Mouse (Mus musculus) lung, adult 2 months (tissue): ENCODE measurements around the gene Anxa1. TPM values are rescaled to one million over a fixed set of nuclear protein-coding genes. Genes with fewer than 3 reads are reported as not detected.
A peak's percentile ranks its signal among the peaks of the same experiment; 100 is the strongest.

Source experiments
- DNase-seq: peaks from one replicate; pipeline ENCODE4 v3.0.0; 2022
- H3K4me1 ChIP-seq: fragments of 200-500 bp; 2 replicates; pipeline ENCODE4 v1.6.1; 2011; ENCODE audit warnings: low read length; ENCODE audit not compliant: control insufficient read depth, insufficient read depth
- H3K4me3 ChIP-seq: fragments of 200-500 bp; replicated peaks from 2 replicates; pipeline ENCODE3; 2011; ENCODE audit warnings: low read depth, mild to moderate bottlenecking, control low read depth, low read length; ENCODE audit errors: extremely low read depth
- CTCF ChIP-seq: fragments of 200-500 bp; IDR thresholded peaks from 2 replicates; pipeline ENCODE4 v1.5.1; 2011; ENCODE audit warnings: mild to moderate bottlenecking, low read length, control low read depth; ENCODE audit not compliant: insufficient read depth
- POLR2A ChIP-seq: fragments of 200-500 bp; IDR thresholded peaks from 2 replicates; pipeline ENCODE4 v1.6.1; 2011; ENCODE audit warnings: low read depth, mild to moderate bottlenecking, control low read depth, low read length, borderline replicate concordance; ENCODE audit errors: extremely low read depth
- WGBS: fragments of 180-500 bp; shearing (Covaris S2); methylation state at CpG from one replicate; pipeline ENCODE4 v1.1.7; 2018; 5-methylcytosine and 5-hydroxymethylcytosine counted together
- polyA plus RNA-seq: library from polyadenylated mRNA; depleted of rRNA; stranded (reverse); fragments of >200 nt; gene quantifications from 2 replicates; pipeline ENCODE4 v1.2.3, GENCODE M21; 2012; rRNA removed

Anxa1 gene
- polyA plus RNA-seq, 1 experiment: 47.8 TPM

GRCm38 (mm10) chr19:20344511-20345316 is 46.0 kb downstream of the Anxa1 start:
- no peak overlapping the region for H3K4me3 ChIP-seq
- peak; percentile 43; the same call in 1 of the 2 replicates for TF ChIP-seq CTCF
- no peak for TF ChIP-seq POLR2A
- DNase-seq: no peak
- 34% methylated on average over 11 of the region's 11 CpGs for WGBS
- H3K4me1 ChIP-seq: no peaks in the 10 kb centered on the region

- H3K4me1 ChIP-seq: no peaks in the 10 kb centered on the region
- no peak for TF ChIP-seq POLR2A
- no peak for TF ChIP-seq CTCF
- WGBS: 44% methylated on average over 10 of the region's 10 CpGs
- no peak overlapping the region for H3K4me3 ChIP-seq
- DNase-seq: no peak
Observed at GRCm38 (mm10) chr19:20344052-20344451, 46.7 kb downstream of the Anxa1 start.

Other genes starting within 250 kb of the Anxa1 start
- 190 and 242 TPM in 2 replicates for gene Aldh1a1, start 101.8 kb upstream of the Anxa1 start, polyA plus RNA-seq